Mouse (Mus musculus) bone marrow macrophage, adult 2 months (primary cell): ENCODE data around the gene Gcnt2.

Experiments
- CTCF ChIP-seq: IDR thresholded peaks from 2 replicates; pipeline ENCODE4 v1.5.1; 2012; ENCODE audit warnings: low read depth, mild to moderate bottlenecking, low read length, moderate library complexity
- POLR2A ChIP-seq: IDR thresholded peaks from 2 replicates; pipeline ENCODE4 v1.6.1; 2012; ENCODE audit warnings: mild to moderate bottlenecking, low read depth, low read length, borderline replicate concordance

DNA sequence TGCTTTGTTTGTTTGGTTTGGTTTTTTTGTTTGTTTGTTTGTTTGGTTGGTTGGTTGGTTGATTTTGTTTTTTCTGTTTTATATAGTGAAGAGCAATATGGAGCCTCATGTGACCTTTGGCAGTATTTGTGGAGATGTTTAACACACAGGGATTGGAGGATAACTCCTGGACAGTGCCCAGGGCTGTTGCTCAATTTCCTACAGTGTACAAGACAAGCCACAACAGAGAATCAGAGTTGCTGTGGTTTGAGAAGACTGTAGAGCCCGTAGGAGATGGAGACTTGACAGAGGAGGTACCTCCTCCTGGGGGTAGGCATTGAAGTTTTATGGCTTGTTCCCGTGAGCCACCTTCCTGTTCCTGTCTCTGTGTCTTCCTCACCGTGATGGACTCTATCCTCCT, 87.0 kb downstream of the Gcnt2 start:
- TF ChIP-seq POLR2A (no peak), CTCF (no peak)
